Mouse (Mus musculus): ENCODE data around the gene Plekhg1. TPM values are rescaled to one million over a fixed set of nuclear protein-coding genes. Genes with fewer than 3 reads are reported as not detected.

Plekhg1 gene
- total RNA-seq (2017): 0.29 and 0.32 TPM in 2 replicates

DNA sequence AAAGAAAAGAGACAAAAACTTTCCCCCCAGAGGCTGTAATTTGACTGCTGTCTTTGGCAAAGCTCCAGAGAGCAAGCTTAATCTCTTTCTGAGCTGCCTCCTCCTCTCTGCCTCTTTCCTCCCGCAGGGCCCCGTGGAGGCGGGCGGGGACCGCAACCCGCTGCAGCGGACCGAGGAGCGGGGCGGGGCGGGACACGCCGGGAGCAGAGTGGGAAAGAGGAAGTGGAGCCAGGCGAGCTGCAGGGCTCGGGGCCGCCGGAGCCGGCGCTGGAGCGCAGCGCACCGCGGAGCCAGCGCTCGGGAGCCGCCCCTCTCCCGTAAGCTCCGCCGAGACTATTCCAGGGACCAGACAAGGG is at the start of gene Plekhg1:
Gene Plekhg1, plus strand, starts transcription at position 217 of the 356 bp plus-strand sequence.
- ATAC-seq (replicated peaks; ENCODE audit: low read depth, poor library complexity, severe bottlenecking): peak; percentile 91

DNA sequence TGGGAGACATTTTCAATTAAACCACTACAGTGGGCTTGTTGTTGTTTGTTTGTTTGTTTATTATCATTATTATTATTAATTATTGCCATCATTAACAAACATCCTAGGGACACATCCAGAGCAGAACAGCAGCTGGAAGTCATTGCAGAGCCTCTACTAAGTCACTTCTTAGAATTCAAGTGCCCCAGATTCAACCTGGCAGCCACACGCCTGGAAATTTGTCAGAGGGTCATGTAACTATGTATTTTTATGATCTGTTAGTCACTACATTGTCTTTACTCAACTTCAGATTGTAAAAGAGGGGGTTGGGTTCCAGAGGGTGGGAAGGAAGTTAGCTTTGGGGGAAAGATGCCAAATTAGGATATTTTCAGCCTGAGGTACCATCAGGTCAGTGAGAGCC is 47.4 kb upstream of the Plekhg1 start:
- no peak for ATAC-seq (replicated peaks; ENCODE audit: low read depth, poor library complexity, severe bottlenecking)

DNA sequence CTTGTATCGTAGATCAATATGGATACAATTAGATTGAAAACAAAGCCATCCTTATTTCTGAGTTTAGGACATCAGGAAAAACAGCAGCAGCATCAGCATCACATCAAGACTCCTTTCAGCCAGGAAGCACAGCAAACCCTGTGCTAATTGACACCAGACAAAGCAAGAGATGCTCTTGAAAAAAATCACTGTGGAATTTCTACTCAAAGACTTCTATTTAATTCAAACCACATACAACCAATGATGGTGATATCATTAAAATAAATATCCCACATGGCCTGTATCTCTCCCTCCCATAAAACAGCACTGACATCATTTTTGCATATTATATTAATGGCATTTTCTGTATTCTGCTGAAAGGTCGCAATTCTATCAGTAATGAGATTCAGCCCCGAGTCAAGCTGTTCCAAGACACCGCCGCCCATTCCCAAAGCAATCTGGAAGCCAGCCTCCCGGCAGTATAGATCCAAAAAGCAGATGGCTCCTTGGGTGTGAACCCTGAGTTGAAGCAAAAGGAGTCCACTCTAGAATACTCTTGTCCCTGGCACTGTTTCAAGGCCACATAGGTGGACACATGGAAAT is 46.4 kb upstream of the Plekhg1 start:
- ATAC-seq (replicated peaks; ENCODE audit: low read depth, poor library complexity, severe bottlenecking): no peak

DNA sequence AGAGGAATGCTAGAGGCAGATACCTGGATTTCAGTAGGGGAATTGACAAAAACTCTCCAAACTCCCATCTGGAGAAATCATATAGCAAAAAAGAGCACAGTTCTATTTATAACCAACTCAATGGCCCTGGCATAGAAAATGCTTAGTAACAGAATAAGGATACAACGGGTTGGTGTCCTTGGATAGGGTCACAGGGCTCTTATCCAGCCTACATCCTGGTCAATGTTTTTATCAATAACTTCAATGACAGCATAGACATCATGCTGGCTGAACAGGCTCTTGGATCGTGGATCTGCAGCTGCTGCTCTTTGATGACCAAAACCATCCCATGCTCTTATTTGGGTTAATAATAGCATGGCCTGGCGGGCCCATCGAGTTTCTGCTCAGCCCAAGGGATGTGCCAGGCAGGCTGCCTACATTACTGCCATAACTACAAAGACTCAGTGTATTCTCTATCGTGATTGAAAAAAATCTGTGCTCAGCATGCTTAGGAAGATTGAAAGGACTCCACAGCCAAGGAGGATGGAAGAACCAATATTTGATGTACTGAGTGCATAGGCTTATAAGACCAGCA is 44.7 kb upstream of the Plekhg1 start:
- no peak for ATAC-seq (replicated peaks; ENCODE audit: low read depth, poor library complexity, severe bottlenecking)

DNA sequence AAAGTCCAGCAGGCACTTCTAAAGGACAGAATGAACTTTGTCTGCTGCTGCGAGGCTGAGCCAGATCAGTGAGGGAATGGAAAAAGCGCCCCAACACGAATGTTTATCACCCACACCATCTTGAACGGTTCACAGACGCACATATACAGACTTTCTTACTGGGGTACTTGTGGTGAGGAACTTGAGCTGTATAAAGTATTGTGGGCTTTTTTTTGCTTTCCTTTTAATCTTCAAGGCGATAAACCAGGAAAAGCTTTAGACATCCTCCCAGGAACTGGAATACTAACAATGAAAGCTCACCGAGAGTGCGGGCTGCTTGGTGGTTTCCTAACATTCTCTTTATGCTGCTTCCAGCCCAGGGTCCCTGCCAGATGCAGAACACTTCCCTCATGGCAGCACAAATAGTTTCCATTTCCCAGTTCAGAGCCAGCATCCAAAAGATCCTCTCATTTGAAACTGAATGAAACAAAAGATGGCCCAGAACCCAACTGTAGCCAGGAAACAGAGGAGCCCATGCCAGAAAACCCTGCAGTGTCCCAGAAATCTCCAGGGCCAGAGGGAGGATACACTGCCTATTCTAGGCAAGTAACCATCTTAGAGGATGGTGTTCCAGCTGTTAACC is 43.3 kb upstream of the Plekhg1 start:
- peak; percentile 53 for ATAC-seq (replicated peaks; ENCODE audit: low read depth, poor library complexity, severe bottlenecking)

DNA sequence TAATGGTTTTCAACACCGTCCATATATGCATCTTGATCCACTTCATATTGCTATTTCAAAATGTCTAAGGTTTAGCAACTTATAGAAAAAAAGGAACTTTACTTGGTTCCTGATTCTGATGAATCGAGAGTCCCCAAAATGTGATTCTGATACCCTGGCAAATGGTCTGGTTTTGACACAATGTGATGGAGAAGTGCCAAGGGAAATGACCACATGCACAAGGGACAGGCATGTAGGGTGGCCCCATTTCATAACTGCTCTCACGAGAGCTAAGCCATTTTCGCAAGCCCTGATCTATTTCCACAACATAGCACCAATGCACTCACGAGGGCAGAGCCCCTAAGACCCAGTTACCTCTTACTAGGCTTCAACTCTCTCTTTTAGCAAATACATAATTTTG is 42.7 kb upstream of the Plekhg1 start:
- ATAC-seq (replicated peaks; ENCODE audit: low read depth, poor library complexity, severe bottlenecking): peak; percentile 85

DNA sequence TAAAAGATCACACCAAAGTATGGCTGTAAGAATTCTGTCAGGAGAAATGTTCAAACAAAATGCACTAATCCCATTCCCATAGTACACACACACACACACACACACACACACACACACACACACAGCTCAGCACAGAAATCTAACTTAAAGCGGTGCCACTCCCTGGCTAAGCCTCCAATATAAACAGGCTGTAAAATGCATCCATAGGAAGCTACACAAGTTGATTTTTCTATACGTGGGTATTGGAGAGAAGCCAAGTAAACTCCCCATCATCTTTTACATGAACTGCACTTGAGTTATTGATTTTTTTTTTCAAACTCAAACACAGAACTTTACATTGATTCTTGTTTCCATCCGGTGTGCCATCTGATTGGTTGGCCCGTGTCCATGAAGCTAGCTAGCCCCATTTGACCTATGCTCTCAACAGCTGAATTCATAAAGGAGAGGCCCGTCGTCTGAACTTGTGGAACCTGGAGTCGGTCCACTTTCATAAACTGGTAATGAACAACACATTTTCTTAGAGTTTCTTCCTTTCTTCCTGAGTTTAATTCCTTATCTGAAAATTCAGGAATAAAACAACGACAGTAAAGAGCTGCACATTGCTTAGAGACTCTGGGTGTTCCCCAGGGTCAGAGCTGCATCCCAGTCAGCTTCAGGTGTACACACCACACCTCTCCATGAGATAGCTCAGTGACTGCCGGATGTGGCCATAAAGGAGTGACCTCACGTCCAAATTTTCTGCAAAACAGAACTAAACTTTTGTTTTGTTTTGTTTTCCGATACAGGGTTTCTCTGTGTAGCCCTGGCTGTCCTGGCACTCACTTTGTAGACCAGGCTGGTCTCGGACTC is 39.7 kb upstream of the Plekhg1 start:
- ATAC-seq (replicated peaks; ENCODE audit: low read depth, poor library complexity, severe bottlenecking): no peak

DNA sequence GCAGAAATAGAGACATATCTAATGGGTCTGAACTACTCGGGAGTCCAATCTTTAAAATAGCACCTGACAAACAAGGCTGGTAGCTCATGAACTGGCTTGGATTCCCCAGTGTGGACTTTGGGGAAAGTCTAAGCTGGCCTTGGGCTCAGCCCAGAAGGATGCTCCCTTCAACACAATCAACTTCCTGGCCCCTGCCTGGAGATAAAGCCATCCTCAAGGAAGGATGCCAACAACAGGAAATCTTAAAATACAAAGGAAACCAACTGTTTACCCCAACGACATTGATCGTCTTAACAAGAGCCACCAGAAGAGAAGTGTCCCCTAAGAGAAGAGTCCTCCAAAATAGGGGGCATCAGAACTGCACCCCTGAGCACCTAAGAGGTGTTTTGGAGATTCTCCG is 38.3 kb upstream of the Plekhg1 start:
- ATAC-seq (replicated peaks; ENCODE audit: low read depth, poor library complexity, severe bottlenecking): no peak

DNA sequence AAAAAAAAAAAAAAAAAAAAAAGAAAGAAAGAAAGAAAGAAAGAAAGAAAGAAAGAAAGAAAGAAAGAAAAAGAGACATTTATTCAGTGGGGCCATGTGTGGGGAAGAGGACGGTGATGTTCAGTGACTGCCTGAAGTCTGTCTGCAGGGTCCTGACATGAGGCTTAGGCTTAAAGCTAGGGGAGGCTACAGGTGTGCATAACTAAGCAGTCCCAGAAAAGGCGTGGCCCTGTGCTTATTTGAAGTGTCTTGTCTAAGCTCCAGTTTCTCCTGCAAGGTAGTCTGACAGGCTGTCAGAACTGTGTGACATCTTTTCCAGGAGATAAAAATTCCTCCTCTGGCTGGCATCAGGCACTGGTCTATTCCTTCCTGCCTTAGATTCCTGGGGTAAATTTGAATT is 37.6 kb upstream of the Plekhg1 start:
- no peak for ATAC-seq (replicated peaks; ENCODE audit: low read depth, poor library complexity, severe bottlenecking)

DNA sequence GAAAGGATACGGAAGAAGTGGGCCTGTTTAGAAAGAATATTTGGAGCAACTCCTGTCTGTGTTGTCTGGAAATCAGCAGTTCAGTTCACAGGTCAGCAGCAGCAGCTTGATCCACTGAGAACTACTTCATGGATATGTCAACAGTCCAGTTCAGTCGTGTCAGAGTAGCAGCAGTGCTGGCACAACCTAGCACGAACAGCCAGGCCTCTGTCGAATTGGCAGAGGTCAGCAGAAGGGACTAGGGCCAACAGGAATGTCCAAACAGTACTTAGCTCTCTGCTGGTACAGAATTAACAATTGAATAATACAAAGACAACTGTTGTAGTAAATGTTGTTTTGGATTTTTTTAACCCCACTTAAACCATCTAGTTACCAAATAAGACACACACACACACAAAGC is 33.9 kb upstream of the Plekhg1 start:
- no peak for ATAC-seq (replicated peaks; ENCODE audit: low read depth, poor library complexity, severe bottlenecking)

DNA sequence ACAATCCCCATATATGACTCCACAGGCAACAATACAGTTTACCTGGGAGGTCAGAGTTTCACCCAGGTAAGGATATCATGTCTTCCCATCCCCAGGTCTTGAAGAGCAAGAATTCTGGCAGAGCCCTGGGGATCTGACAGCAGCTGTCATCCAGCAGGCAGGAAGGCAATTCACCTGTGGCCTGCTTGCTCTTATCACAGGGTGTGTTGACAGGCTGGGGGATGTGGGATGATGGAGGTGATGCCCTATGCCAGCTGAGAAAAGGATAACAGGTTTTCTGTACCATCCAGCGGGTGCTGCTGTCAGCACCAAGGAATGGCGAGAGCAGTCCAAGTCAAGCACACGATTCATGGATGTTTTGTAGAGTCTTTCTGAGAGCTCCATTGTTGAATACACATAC is 30.1 kb upstream of the Plekhg1 start:
- ATAC-seq (replicated peaks; ENCODE audit: low read depth, poor library complexity, severe bottlenecking): no peak

DNA sequence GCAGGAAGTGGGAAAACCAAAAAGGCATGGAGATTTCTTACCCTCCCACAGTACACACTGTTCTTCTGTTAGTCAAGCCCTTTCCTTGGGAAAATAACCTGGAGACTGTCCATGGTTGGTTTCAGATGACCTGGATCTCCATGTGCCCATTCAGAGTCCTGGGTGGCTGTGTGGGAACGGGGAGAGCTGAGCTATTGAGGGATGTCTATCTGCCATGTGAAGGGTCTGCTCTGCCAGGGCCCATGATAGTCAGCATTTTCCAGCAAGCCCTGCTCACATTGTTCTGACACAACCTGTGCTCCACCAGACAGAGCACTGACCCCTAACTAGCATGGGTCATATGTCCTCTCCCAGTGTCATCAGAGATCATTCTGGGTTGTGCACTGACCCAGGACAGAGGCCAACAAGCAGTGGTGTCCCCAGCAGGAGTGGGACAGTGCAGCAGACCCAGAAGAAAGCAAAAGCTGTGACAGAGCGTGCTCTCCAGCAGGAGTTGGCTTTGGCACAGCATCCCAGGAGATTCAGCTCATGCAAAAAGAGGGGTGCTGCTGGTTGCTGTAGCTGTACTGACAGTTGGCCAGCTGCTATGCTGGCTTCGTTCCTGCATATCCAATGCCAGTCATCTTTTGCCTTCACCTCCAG is 24.7 kb upstream of the Plekhg1 start:
- ATAC-seq (replicated peaks; ENCODE audit: low read depth, poor library complexity, severe bottlenecking): no peak

DNA sequence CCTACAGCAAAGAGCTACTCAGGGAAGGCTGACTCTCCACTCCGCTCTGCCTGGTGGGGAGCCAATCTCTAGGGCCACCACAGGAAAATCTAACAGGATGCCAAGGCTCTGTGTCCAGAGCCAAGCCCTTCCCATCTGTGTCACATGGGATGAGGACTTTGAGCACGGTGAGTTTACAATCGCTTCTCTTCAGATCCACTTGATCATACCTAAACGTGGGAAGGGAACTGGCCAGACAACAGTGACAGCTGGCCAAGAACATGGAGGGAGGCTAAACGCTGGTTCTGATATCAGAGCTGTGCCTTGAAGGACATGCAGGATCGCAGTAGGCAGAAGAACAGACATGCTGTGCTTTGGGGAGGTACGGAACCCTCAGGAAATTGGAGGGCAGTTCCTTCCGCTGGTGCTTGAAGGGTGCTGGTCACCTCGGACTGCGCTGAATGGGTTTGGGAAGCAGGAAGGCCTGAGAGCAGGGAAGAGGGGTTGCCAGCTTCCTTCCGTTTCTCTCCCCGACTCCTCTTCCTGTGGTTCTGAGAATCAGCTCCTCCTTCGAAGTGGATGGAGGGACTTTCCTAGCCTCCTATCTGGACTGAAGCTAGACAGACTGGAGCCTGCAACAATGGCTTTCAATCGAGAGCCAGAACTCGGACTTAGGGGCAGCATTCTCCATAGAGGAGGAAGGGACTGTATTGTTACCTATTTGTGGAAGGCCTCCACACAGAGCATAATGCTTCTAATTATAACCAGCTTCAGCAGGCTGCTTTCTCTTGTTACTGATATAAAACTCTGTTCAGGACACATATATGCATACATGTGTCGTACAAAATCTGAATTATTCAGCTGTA is 21.9 kb upstream of the Plekhg1 start:
- 0 out of 2 replicates have a peak, but pooled peaks have one; percentile 22 for ATAC-seq (replicated peaks; ENCODE audit: low read depth, poor library complexity, severe bottlenecking)

DNA sequence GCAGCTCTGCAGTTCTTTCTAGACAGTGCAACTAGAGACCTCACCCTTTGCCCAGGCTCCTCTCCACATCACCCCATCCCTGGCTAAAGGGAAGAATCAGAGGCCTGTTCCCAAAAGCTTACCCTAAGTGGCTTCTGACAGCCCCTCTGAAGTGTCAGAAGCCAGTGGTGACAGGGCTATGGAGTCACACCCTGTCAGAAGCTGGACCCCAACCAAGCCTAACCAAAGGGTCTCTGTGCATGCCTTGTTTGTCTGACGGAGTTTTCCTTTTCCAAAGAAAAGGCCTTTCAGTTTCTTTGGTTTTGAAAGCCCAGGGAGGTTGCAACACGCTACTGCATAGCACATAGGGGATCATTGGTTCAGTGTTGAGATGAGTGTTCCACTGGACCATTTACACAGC is 19.9 kb upstream of the Plekhg1 start:
- ATAC-seq (replicated peaks; ENCODE audit: low read depth, poor library complexity, severe bottlenecking): no peak

DNA sequence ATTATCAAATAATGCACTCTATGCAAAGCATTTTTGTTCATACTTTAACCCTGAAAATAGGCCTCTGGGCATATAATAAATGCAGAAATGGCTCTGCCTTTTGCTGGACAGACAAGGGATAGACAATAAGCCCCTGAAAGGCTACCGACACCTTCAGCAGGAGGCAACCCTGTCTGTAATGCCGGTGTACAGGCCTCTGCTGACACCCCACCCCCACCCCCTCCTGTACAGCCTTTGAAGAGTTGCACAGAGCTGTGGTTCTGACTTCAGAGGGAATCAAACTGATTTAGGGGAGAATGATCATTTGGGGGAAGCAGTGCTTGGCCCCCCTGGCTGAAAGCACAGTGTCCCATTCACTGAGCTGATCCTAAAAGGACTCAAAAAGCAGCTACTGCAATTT is 17.8 kb upstream of the Plekhg1 start:
- ATAC-seq (replicated peaks; ENCODE audit: low read depth, poor library complexity, severe bottlenecking): no peak

DNA sequence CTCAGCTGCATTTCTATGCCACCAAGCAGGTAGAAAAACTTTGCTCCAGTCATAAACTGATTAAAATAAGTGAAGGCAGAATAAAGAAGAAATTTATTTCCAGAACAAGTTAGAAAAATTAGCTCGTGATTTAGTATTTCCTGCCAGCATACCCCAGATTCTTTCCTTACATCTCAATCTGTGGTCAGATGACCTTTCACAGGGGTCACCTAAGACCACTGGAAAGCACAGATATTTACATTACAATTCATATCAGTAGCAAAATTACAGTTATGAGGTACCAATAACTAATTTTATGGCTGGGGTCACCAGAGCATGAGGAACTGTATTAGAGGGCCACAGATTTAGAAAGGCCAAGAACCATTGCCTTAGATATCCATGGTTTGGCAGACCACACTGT is 15.5 kb upstream of the Plekhg1 start:
- no peak for ATAC-seq (replicated peaks; ENCODE audit: low read depth, poor library complexity, severe bottlenecking)

DNA sequence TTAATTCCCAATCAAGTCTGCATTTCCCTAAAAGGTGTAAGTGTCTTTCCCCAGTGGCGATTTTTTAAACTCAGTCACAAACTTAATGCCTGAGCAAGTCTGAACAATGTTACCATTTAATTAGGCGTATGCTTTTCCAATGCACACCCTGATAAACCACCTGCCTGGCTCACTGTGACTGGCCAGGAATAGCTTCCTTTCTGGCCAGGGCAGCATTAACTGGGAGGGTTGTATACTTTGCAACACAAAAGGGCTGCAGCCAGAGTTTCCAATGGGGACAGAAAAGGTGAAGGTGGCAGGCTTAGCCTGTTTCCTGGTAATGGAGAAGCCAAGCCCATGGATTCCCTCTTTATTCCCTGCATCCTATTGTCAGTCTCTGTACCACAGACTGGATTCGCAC is 10.5 kb upstream of the Plekhg1 start:
- no peak for ATAC-seq (replicated peaks; ENCODE audit: low read depth, poor library complexity, severe bottlenecking)

DNA sequence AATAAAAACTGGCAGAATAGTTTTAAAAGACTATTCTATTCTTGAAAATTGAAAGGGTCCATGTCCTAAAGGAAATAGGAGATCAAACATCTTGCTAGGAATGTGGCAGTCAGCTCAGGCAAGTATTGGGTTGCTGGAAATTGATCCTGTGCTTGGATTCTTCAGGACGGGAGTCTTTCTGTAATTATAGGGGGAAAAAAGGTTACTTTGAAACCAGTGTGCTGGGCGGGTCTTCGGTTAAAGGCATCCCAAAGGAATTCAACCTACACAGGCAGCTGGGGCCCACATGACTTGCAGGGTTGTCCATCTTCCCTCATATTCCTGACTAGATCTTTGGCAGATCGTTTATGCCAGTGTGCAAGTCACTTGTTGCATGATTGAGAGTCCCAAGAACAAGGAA is 9.8 kb upstream of the Plekhg1 start:
- no peak for ATAC-seq (replicated peaks; ENCODE audit: low read depth, poor library complexity, severe bottlenecking)

DNA sequence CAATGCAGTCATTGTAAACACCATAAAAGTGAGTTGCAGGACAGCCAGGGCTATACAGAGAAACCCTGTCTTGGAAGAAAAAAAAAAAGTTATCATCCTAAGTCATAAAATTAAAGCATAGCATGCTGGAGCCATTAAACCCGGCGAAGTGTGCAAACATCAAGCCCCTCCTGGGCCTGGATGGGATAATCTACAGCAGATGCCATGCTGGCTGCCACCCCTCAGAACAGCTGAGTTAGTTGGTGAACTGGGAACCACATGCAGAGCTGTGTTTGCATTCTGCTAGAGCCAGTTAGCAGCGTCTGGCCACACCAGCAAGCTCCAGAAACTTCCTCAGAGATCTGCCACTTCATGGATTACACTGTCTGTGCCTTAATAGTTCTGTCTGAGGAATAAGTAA is 3.1 kb upstream of the Plekhg1 start:
- ATAC-seq (replicated peaks; ENCODE audit: low read depth, poor library complexity, severe bottlenecking): no peak

All from common myeloid progenitor, adult 5-6 weeks (primary cell).